Mouse (Mus musculus): ENCODE data around the gene Pold1.

Gene Pold1

DNA sequence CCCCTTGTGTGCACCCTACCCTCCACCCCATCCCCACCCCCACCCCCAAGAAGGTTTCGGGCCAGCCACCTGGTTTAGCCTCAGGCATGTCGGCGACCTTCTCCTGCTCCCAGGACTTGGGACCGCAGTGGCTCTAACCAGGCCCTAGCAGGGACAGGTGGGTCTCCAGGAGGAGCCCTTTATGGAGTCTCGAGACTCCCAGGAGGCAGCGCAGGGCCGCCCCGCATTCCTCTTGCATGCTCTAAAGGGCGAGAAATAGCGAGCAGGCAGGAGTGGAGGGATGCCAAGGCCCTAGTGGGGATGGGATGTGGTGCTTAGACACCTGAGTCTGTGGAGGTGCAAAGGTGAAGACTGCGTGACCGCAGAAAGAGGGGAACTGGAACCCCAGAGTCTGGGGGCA, 24.1 kb downstream of the Pold1 start, which contains the start of gene Mybpc2:
Gene Mybpc2, minus strand, starts transcription at position 155 of the 400 bp plus-strand sequence.
- DNase-seq (ENCODE audit: low spot score), result no peak

DNA sequence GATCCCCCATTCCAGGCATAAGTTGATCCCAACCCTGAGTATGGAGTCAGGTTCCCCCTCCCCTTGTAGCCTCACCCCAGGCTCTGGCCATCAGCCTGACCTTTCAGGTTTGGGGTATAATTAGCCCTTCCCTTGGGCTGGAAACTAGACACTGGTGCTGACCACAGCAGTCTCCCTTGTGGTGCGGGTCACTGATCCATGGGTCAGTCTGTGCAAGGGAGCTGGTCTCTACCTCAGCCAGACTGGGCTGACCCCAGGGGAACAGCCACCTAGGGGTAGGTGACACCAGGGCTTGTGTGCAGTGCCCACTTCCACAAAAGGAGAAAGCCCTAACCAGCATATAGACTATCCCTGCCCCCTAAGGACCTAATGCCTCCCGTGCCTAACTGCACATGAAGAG, 25.6 kb downstream of the Pold1 start:
- no peak for DNase-seq (ENCODE audit: low spot score)

DNA sequence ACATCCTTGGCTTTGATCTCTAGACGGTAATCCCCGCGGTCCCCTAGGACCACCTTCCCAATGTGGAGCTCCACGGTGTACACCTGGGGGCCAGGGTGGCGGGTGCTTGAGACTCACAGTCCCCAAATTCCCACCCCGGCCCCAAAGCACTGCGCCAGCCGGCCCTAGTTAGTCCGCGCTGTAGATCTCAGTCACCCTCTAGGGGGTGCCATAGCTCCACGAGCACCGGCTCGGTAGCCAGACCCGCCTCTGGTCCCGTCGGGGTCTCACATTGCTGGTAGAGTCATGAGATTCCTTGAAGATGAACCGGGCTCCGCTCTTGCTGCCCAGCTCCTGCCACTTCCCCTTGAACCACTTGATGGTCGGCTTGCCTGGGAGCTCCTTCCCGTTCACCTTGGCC, 26.9 kb downstream of the Pold1 start:
- DNase-seq (ENCODE audit: low spot score), result peak; percentile 86

DNA sequence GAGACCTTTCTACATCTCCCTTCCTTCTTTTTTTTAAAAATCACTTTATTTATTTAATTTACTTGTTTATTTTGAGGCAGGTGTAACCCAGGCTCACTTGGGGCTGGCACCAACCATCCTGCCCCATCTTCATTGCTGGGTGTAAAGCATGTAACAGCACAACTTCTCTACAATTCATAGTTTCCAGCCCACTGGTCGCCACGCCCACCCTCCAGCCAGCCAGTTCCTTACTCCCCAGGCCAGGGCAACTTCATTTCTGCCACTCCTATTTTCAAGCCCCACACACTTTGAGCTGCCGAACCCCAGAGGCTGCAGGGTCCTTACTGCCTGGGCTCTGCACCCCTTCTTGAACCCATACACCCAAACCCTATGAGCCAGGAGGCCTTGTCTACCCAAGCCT, 27.7 kb downstream of the Pold1 start:
- no peak for DNase-seq (ENCODE audit: low spot score)

DNA sequence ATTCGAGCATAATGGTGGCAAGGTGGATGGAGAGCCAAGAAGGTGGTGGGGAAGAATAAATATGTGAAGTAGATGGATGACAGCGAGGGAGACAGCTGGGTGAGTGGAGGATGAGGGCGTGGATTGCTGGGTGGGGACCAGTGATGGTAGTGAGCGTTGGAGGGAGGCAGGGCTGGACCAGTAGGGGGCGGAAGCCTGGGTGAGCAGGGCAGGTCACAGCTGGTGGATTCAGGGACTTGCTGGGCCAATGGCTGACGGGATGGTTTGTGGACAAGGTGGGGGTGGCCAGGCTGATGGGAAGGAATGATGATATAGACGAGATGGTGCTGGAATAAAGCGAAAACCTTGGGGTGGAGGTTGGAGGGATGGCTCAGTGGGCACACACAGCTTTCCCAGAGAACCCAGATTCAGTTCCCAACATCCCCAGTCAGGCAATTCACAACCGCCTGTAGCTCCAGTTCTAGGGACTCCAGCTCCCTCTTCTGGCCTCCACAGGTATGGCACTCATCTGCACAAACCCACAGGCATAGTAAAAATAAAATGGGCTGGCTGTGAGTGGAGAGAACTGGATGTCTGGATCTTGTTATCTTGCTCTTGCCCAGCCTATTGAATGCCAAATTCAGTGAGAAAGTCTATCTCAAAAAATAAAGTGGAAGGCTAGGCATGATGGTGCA, 29.3 kb downstream of the Pold1 start:
- DNase-seq (ENCODE audit: low spot score), result no peak

DNA sequence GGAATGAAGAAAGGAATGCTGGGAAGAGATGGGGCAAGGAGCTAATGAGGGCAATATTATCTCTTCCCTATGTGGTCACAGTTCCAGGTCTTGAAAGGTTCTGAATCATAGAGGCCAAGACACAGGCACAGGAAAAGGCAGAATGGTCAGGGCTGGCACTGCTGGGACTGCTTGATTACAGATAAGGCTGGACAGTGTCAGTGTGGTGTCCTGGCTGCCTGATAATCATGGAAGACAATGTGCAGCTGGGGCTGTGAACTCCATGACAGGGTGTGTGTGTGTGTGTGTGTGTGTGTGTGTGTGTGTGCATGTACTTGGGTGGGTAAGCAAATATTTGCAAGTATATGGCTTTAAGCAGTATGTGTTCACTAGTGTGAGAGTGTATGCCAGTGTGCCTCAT, 41.2 kb downstream of the Pold1 start:
- no peak for DNase-seq (ENCODE audit: low spot score)

DNA sequence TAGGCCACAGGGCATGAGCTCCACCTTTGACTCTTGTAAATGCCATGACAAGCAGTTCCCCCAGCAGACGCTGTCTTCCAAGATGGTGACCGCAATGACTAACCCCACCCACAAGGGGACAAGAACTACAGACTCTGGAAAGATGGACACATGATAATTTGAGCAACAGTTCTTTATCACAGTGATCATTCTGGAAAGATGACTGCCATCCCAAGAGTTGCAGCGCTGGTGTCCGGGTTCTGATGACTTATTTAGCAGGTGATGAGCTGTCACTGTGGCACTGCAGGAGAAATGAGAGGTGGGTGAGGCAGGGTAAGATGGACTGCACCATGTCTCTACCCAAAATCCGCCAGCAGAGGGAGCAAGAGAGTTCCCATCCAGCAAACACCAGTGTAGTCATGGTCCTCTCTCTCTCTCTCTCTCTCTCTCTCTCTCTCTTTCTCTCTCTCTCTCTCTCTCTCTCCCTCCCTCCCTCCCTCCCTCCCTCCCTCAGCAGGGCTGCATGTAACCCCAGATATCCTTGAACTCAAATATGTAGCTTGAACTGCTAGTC, 47.0 kb downstream of the Pold1 start:
- peak; percentile 76 for DNase-seq (ENCODE audit: low spot score)

DNA sequence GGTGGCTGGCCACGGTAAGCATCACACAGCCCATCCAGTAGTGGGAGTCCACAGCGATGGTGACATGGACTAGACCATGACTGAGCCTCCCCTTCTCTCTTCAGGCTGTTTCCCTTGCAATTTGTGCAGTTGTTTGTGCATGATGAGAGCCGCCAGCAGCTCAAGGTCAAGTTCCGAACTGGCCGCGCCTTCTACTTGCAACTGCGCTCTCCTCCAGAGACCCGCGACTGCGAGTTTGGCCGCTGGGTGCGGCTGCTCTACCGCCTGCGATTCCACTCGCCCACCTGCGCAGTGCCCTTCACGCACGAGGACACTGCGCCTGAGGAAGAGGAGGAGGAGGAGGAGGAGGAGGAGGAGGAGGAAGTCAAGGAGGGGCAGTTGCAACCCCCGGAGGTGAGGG, 48.6 kb downstream of the Pold1 start:
- no peak for DNase-seq (ENCODE audit: low spot score)

DNA sequence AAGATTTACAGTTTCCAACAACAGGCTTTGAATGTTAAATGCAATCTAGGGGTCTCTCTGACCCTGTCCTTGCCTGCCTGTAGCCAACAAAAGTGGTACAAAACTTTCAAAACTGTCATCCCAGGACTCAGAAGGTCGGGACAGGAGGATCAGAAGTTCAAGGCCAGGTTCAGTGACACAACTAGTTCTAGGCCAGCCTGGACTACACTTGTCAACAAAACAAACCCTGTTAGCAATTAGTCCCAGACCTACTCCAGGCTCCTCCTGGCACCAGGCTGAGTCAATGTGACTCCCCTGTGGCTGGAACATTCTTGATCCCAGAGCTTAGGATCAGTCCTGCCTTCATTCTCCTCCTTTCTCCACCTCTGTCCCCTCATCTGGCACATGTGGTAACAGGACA, 49.7 kb downstream of the Pold1 start:
- no peak for DNase-seq (ENCODE audit: low spot score)

DNA sequence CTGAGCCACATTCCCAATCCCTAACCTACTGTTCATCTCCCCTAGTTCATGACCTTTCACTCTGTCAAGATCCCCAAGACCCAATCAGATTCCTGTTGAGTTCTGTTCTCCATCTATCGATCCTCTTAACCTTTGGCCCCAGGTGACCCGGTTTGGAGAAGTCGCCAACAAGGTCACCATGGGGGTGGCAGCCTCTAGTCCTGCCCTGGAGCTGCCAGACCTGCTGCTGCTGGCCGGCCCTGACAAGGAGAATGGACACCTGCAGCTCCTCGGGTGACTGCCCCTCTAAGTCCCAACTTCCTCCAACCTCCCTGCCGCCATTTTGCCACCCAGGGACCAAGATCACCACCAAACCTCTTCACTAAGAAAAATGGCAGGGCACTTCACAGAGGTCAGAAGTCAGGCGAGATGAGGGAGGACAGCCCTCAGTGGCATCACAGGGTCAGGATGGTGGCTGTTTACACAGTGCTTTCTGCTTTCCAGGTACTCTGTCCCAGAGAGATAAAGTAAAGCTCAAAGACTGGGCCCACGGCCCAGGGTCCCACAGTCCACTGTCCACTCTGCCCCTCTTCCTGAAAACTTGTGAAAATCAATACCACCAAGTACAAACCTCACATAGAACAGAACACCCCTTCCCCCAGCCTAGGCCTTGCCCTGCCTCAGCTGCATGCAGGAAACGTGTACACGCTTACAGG, 51.1 kb downstream of the Pold1 start:
- DNase-seq (ENCODE audit: low spot score), result no peak

DNA sequence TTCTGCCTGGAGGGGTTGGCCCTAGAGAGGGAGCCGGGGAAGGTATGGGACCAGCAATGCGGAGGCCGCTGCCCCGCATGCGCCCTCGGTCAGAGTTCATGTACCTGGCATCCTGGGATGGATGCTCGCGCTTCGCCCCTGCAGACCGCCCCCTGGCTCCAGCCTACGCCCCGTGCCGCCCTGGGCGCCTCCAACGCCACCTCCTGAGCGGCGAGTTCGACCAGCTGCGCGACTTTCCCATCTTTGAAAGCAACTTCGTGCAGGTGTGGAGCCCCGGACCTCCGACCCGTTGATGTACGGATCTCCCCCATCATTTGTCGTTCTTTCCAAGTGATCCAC, 51.9 kb downstream of the Pold1 start:
- DNase-seq (ENCODE audit: low spot score), result no peak

DNA sequence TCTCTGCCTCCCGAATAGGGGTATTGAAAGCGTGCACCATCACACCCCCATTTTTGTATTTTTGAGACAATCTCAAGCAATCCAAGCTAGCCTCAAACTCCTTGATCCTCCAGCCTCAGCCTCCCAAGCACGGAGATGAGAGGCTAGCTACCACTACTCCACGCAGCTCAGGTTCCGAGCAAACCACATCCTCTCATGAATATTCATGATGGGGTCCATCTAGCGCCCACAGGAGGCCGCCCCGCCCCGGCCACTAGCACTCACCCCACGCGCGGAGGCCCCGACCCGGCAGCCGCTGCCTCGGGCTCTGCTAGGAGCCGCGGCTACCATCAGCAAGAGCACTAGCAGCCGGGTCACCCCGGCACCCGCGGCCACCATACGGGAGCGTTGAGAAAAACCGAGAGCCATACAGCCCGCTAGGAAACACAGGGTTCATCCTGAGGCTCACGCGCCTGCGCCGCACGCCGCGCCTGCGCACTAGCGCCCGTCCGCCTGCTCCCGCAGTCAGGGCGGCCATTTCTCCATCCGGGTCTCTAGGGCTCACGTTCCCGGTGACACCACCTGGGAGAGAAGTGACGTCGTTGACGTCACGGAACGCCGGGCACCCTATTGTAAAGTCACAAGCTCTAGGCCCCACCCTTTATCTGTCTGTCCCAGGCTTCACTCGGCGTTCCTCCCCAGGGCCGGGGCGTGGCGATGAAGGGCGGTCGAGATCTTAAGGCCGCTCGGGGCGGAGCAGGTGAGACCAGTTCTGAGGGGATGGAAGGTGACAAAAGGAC, 52.5 kb downstream of the Pold1 start, which contains the start of the genes Emc10 and Fam71e1:
Gene Emc10, minus strand, starts transcription at position 538 of the 779 bp plus-strand sequence.
Gene Fam71e1, plus strand, starts transcription at position 590 of the 779 bp plus-strand sequence.
- peak; percentile 99 for DNase-seq (ENCODE audit: low spot score)

DNA sequence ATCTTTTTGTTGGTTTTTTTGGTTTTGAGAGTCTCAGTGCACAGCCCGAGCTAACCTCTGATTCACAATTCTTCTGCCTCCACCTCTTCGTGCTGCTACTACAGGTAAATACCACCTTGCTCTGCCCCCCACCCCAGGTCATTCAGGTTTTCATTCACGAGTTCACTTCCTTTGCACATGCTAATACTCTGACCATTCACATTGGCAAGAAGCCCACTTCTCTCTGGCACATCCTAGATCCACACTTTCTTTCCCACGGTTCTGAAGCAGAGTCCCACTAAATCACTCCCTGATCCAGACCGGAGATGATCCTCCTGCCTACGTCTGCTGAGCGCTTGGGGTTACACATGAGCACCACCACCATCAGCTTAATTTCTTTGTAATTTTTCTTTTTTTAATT, 53.6 kb downstream of the Pold1 start:
- no peak for DNase-seq (ENCODE audit: low spot score)

DNA sequence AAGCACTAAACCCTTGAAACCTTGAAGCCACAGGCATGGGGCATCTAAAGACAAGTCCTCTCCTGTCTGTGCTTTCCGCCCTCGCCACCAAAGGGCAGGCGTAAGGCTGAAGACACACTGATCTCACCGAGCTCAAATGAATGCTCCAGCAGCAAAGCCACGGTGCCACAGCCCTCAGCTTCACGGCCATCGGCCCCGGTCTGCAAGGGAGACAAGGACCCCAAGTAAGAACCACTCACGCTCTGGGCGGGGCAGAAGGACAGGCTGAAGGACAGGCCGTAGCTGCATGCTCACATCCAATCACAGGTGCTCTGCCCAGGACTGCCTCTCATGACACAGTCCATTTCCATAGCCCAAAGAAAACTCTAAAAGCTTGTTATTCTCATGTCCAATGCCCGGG, 54.0 kb downstream of the Pold1 start:
- no peak for DNase-seq (ENCODE audit: low spot score)

DNA sequence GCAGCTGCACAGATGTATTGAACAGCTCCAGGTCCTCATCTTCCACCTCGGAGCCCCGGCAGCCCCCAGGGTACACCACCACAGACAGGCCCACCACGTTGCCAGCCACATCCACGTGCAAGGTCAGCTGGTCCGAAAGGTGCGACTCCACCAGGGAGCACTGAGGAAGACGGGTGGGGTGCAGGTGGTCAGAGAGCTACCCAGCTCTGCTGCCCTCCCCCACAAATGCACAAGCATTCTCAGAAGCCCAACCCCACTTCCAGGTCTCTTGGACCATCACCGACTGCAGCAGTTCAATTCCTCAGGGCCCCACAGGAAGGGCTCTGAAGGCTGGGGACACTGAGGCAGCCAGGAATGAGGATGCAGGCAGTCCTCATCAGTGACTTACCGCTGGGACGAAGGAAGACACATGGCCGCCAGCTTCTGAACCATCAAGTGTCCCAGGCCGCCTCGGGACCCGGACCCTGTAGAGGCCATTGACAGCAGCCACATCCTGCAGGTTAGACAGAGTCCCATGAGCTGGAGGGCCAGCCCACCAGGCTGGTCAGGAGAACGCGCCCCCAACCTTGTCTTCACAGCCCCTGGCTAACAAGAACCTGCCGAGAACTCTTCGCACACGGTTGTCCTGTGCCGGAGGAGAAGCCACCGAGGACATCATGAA, 56.4 kb downstream of the Pold1 start:
- DNase-seq (ENCODE audit: low spot score), result no peak

DNA sequence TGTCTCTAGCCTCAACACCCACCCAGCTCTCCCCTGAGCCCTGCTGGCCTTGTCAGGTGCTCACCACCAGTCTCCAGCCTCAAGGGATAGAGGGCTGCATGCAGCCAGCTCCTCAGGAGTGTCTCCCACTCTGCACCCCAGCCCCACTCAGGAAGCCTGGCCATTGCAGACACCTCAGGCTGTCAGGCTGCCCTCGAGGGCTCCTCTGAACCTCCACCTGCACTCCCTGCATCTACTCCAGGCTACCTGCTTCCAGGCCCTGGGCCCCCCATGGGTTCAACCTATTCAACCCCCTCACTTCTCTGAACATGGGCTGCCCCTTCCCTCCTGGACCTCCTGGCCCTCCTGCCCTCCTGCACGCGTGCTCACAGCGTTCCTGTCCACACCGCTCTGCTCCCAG, 57.3 kb downstream of the Pold1 start:
- DNase-seq (ENCODE audit: low spot score), result no peak

DNA sequence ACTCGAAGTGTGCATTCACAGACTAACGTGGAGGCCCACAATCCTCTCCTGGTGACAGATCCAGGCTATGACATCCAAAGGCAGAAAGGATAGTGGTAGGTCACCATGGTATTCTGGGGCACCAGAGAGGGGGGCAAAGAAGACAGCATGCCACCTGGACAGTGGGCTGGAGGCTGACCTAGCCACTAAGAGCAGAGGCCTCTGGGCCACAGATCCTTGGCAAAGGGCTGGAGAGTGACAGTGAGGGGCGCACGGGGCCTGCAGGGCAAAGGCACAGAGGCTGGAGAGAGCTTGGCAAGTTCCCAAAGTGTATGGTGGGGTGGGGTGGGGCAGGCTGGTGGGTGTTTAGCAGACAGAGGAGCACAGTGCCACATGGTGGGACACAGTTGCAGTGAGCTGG, 58.4 kb downstream of the Pold1 start:
- no peak for DNase-seq (ENCODE audit: low spot score)

DNA sequence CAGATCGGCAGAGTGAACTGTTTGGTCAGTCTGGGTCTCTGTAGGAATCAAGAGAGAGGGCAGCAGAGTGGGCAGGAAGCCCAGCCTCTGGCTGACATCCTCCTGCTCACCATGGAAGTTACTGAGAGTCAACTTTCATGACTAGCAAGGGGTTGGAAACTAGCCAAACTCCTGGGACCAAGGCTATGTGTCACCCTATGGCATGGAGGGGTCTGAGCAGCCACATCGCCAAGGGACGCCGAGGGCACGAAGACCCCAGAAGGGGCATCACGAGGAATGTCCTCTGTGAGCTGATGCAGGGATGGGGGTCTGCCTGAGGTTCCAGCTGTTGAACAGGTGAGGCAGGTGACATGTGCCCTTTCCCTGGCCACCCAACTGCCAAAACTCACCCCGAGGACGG, 60.1 kb downstream of the Pold1 start:
- no peak for DNase-seq (ENCODE audit: low spot score)

DNA sequence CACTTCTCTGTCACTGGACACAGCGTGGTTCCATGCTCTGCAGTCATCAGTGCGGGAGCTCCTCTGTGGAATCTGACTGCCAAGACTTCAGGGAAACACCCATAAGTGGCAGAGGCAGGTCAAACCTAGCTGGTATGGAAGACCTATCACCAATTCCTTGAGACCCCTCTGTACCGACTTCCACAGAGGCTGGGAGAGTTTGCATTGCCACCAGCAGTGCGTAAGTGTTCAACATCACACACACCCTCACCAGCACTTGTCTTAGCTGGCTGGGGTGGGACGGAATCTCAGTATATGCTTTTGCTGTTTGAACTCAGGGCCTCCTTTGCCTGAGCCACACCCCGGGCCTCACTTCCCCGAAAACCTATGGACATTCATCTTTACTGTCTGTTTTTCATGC, 60.7 kb downstream of the Pold1 start:
- DNase-seq (ENCODE audit: low spot score), result no peak

DNA sequence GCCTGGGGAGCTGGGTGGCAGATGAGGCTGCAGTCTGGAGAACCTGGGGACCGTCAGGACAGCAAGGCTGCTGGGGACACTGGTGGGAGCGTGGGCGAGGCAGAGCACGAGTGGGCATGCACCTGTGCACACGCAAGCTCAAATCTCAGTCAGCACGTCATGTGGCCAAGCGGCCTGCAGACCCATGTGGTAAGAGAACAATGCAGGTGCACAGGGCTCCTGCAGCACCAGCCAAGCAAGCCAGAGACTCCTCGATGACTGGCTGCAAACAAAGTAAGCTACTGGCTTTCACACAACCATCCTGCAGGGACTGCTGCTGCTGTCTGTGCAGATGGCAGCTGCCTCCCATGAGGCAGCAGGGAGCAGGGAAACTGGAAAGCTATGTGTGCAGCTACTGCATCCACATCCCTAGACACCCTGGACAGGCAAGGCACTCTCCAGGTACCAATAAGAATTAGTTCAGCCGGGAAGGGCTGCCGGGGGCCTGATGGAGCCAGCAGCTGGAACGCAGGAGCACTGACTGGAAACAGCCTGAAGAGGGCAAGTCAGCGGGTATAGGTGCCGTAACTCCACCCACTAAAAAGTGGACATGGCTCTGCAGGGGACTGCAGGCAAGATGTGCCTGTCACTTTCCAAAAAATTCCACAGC, 61.6 kb downstream of the Pold1 start:
- DNase-seq (ENCODE audit: low spot score), result no peak

DNA sequence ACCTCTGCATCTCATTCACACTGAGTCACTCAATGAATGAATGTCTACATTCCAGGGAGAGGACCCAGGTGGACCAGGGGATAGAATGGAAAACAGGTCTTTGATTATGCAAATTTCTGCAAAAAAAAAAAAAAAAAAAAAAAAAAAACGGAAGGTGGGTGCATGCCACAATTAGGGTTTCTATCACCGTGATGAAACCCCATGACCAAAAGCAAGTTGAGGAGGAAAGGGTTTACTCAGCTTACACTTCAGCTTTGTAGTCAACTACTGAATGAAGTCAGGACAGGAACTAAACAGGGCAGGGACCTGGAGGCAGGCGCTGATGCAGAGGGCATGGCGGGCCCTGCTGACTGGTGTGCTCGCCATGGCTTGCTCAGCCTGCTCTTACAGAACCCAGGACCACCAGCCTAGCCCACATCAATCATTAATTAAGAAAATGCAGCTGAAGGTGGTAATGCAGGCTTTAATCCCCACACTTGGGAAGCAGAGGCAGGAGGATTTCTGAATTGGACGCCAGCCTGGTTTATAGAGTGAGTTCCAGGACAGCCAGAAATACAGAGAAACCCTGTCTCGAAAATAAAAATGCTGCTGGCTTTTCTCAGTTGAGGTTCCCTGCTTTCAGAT, 63.0 kb downstream of the Pold1 start:
- no peak for DNase-seq (ENCODE audit: low spot score)

All from embryo, embryonic 10 days (tissue).